Mouse (Mus musculus) neural tube, embryonic 14.5 days (tissue): ENCODE results near the gene Gm20441. TPM values are rescaled to one million over a fixed set of nuclear protein-coding genes. Genes with fewer than 3 reads are reported as not detected.

Experiments used
- ATAC-seq: fragments of 200-750 bp; cut with Nextera tagmentation; 2 replicates; pipeline ENCODE4 v1.8.0; 2017; ENCODE audit warnings: low read depth, mild to moderate bottlenecking, moderate TSS enrichment, moderate library complexity
- H3K27ac ChIP-seq: fragments of 300-500 bp; sonication (generic); 2 replicates; pipeline ENCODE4 v1.5.1; 2014; ENCODE audit warnings: low read depth, mild to moderate bottlenecking, control low read depth, low read length, moderate library complexity, mixed read lengths
- H3K27me3 ChIP-seq: fragments of 300-500 bp; sonication (generic); 2 replicates; pipeline ENCODE4 v1.6.1; 2014; ENCODE audit warnings: low read length; ENCODE audit not compliant: control insufficient read depth, insufficient read depth
- H3K36me3 ChIP-seq: fragments of 300-500 bp; sonication (generic); 2 replicates; pipeline ENCODE4 v1.6.1; 2014; ENCODE audit warnings: low read length, mixed read lengths; ENCODE audit not compliant: control insufficient read depth, insufficient read depth
- H3K4me1 ChIP-seq: fragments of 300-500 bp; sonication (generic); 2 replicates; pipeline ENCODE4 v1.6.1; 2014; ENCODE audit warnings: low read length; ENCODE audit not compliant: control insufficient read depth, insufficient read depth
- H3K4me2 ChIP-seq: fragments of 300-500 bp; sonication (generic); 2 replicates; pipeline ENCODE4 v1.6.1; 2014; ENCODE audit warnings: mild to moderate bottlenecking, low read depth, low read length, control low read depth
- H3K4me3 ChIP-seq: fragments of 300-500 bp; sonication (generic); 2 replicates; pipeline ENCODE4 v1.5.1; 2014; ENCODE audit warnings: low read depth, low read length, control low read depth, mixed read lengths
- H3K9ac ChIP-seq: fragments of 300-500 bp; sonication (generic); replicated peaks from 2 replicates; pipeline ENCODE4 v1.6.1; 2014; ENCODE audit warnings: low read depth, mild to moderate bottlenecking, control low read depth, low read length, mixed read lengths
- H3K9me3 ChIP-seq: fragments of 300-500 bp; sonication (generic); 2 replicates; pipeline ENCODE4 v1.6.1; 2016; ENCODE audit warnings: low read length; ENCODE audit not compliant: control insufficient read depth
- WGBS: fragments of 180-500 bp; shearing (Covaris S2); extraction: QIAGEN DNeasy Blood & Tissue Kit; methylation state at CpG from one replicate; pipeline ENCODE4 v1.1.7; 2014; 5-methylcytosine and 5-hydroxymethylcytosine counted together
- polyA plus RNA-seq: library from polyadenylated mRNA; unstranded; fragments of >200 nt; fragmentation: Nextera tagmentation; extraction: Ambion mirVana; gene quantifications from 2 replicates; pipeline ENCODE4 v1.2.1, GENCODE M21; 2014

The Gm20441 gene
- polyA plus RNA-seq, 1 experiment from 2014 or later: not detected

DNA sequence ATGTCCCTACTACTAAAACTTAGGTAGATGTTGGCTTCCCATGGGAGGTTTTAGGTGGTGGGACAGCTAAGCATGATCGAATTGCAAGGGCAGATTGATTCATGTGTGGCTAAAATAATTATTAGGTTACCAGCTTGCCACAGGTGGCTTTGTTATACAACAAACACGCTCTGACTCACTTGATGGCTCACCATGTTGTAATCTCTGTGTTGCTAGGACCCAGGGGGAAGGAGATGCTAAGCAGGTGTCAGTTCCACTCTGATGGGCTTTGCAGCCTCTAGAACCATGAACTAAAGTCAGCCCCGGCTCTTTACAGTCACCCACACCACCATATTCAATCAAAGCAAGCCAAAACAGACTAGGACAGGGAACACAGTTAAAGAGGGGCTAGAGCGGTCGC is 39.1 kb upstream of the Gm20441 start:
- no peak overlapping the region for H3K4me2 ChIP-seq
- WGBS: 83% methylated on average over 5 of the region's 5 CpGs
- ATAC-seq: no peak
- no peak overlapping the region for H3K9ac ChIP-seq
- no peak overlapping the region for H3K27ac ChIP-seq
- H3K27me3 ChIP-seq: no peaks in the 10 kb centered on the region
- no peak overlapping the region for H3K4me3 ChIP-seq
- no peaks in the 10 kb centered on the region for H3K4me1 ChIP-seq
- no peaks in the 10 kb centered on the region for H3K9me3 ChIP-seq
- no peaks in the 10 kb centered on the region for H3K36me3 ChIP-seq

- H3K4me3 ChIP-seq: no peak overlapping the region
- 62% methylated on average over 10 of the region's 10 CpGs for whole genome bisulfite sequencing
Measured at GRCm38 (mm10) chr10:75818641-75819040, 37.9 kb upstream of the Gm20441 start.

GRCm38 (mm10) chr10:75804217-75804616 is 23.5 kb upstream of the Gm20441 start:
- no peak overlapping the region for H3K4me2 ChIP-seq
- H3K9ac ChIP-seq: no peak overlapping the region
- no peak overlapping the region for H3K27ac ChIP-seq
- 81% methylated on average over 2 of the region's 2 CpGs for WGBS
- no peak for ATAC-seq
- no peaks in the 10 kb centered on the region for H3K4me1 ChIP-seq
- no peaks in the 10 kb centered on the region for H3K9me3 ChIP-seq
- H3K36me3 ChIP-seq: no peaks in the 10 kb centered on the region
- H3K27me3 ChIP-seq: no peaks in the 10 kb centered on the region
- H3K4me3 ChIP-seq: no peak overlapping the region

More at GRCm38 (mm10) chr10:75818641-75819040, 37.9 kb upstream of the Gm20441 start:
- H3K27ac ChIP-seq: no peak overlapping the region
- no peaks in the 10 kb centered on the region for H3K9me3 ChIP-seq
- no peak for ATAC-seq
- H3K4me1 ChIP-seq: no peaks in the 10 kb centered on the region
- H3K9ac ChIP-seq: no peak overlapping the region
- H3K27me3 ChIP-seq: no peaks in the 10 kb centered on the region
- no peaks in the 10 kb centered on the region for H3K36me3 ChIP-seq
- H3K4me2 ChIP-seq: no peak overlapping the region

- H3K27ac ChIP-seq: no peak within 1 kb of the TSS
- no peaks in the 10 kb centered on the region for H3K9me3 ChIP-seq
- H3K27me3 ChIP-seq: no peaks in the 10 kb centered on the region
- H3K4me1 ChIP-seq: no peaks in the 10 kb centered on the region; the same call in 1 of the 2 replicates
- H3K36me3 ChIP-seq: no peaks in the 10 kb centered on the region
- peak; percentile 63 for ATAC-seq
- H3K9ac ChIP-seq: peak within 1 kb of the TSS; percentile 41
- H3K4me3 ChIP-seq: peak within 1 kb of the TSS; percentile 25
- H3K4me2 ChIP-seq: peak within 1 kb of the TSS; percentile 52
- 1% methylated on average over 18 of the region's 18 CpGs for WGBS
Measured at GRCm38 (mm10) chr10:75798176-75798696, 17.5 kb upstream of the Gm20441 start, which contains the start of gene Gstt1. TSS of gene Gstt1 (minus strand) at chr10:75798584.

DNA sequence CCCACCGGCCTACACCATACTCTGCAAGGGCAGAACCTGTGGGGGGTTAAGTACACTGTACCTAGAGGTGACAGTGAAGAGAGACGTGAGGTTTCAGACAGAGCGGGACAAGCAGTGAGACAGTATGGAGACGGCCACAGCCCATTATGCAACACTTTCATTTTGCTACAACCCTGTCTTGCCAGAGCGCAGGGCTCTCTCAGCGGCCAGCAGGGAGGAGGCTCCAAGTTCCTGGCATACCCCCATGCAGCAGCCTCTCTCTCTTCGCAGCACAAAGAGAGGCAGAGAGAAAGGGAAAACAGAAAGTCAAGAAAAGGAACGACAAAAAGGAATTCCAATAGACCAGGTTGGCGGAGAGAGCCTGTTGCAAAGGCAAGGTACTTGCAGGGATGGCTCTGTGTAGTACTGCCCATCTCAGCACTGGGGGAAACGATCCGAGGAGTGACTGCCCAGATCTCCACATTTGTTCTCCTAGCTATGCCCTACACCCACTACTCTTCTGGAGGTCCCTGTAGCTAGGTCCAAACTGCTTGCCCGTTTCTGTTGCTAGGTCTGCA is 16.9 kb upstream of the Gm20441 start:
- H3K4me3 ChIP-seq: peak overlapping the region; percentile 25
- peak overlapping the region; percentile 41 for H3K9ac ChIP-seq
- peak; percentile 58; the same call in 1 of the 2 replicates for ATAC-seq
- no peaks in the 10 kb centered on the region; the same call in 1 of the 2 replicates for H3K4me1 ChIP-seq
- H3K9me3 ChIP-seq: no peaks in the 10 kb centered on the region
- H3K36me3 ChIP-seq: no peaks in the 10 kb centered on the region
- peak overlapping the region; percentile 52 for H3K4me2 ChIP-seq
- H3K27me3 ChIP-seq: no peaks in the 10 kb centered on the region
- H3K27ac ChIP-seq: no peak overlapping the region
- WGBS: 2% methylated on average over 12 of the region's 12 CpGs

DNA sequence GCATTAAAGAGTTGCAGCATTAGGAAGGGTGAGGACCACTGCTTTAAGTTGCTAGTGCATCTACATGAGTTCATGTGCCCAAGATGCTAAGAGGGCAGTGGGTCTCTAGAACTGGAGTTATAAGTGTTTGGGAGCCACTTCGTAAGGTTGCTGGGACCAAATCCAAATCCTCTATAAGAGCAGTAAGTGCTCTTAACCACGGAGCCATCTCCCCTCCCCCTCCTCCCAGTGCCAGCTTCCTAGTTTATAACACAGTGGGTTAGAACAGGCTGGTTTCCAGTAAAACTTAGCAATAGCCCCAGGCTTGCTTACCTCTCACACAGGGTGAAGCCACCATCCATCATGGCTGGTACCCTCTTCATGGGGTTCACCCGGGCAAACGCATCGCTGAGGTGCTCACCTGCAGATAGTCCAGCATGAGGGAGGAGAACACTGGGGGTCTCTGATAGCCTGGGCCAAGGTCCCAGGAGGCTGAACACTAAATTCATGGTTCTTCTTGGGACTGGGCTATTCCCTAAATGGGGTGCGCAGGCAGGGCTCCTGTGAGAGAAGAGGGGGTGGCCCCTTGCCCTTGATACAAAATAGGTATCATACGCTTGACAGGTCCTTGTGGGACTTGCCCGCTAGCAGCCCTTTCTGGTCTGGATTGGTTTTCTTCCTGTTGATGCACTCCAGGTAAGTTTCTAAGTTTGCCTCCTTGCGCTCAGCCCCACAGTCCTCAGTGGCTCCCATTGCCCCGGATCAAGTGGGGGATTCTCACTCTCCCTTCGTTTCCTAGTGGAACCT is 16.2 kb upstream of the Gm20441 start:
- Histone ChIP-seq H3K9ac (no peak overlapping the region; the same call in 1 of the 2 replicates), H3K27me3 (no peaks in the 10 kb centered on the region), H3K27ac (no peak overlapping the region), H3K9me3 (no peaks in the 10 kb centered on the region), H3K4me2 (peak overlapping the region; percentile 52), H3K36me3 (no peaks in the 10 kb centered on the region), H3K4me1 (no peaks in the 10 kb centered on the region; the same call in 1 of the 2 replicates), H3K4me3 (peak overlapping the region; percentile 25; the same call in 1 of the 2 replicates)
- 47% methylated on average over 11 of the region's 11 CpGs for WGBS
- 0 out of 2 replicates have a peak, but pooled peaks have one; percentile 9 for ATAC-seq

- 51% methylated on average over 3 of the region's 3 CpGs for WGBS
- Histone ChIP-seq H3K4me1 (no peaks in the 10 kb centered on the region; the same call in 1 of the 2 replicates), H3K4me2 (no peak overlapping the region), H3K27me3 (no peaks in the 10 kb centered on the region), H3K9me3 (no peaks in the 10 kb centered on the region), H3K27ac (no peak overlapping the region), H3K9ac (no peak overlapping the region), H3K36me3 (no peaks in the 10 kb centered on the region), H3K4me3 (no peak overlapping the region)
- no peak for ATAC-seq
Measured at GRCm38 (mm10) chr10:75794880-75795279, 14.1 kb upstream of the Gm20441 start.

- no peaks in the 10 kb centered on the region; the same call in 1 of the 2 replicates for H3K4me1 ChIP-seq
- no peak overlapping the region for H3K9ac ChIP-seq
- no peak overlapping the region for H3K27ac ChIP-seq
- no peak overlapping the region for H3K4me2 ChIP-seq
- no peaks in the 10 kb centered on the region for H3K36me3 ChIP-seq
- 22% methylated on average over 7 of the region's 7 CpGs for WGBS
- no peak for ATAC-seq
- no peaks in the 10 kb centered on the region for H3K9me3 ChIP-seq
- no peak overlapping the region for H3K4me3 ChIP-seq
- H3K27me3 ChIP-seq: no peaks in the 10 kb centered on the region
Measured at GRCm38 (mm10) chr10:75790773-75791172, 10.0 kb upstream of the Gm20441 start.

GRCm38 (mm10) chr10:75789841-75790240 is 9.1 kb upstream of the Gm20441 start:
- no peak for ATAC-seq
- H3K4me3 ChIP-seq: no peak overlapping the region
- no peaks in the 10 kb centered on the region; the same call in 1 of the 2 replicates for H3K4me1 ChIP-seq
- no peaks in the 10 kb centered on the region for H3K27me3 ChIP-seq
- H3K36me3 ChIP-seq: no peaks in the 10 kb centered on the region
- no peaks in the 10 kb centered on the region for H3K9me3 ChIP-seq
- no peak overlapping the region for H3K27ac ChIP-seq
- no peak overlapping the region for H3K9ac ChIP-seq
- no peak overlapping the region for H3K4me2 ChIP-seq
- WGBS: 89% methylated on average over 5 of the region's 5 CpGs
